Comparison of ENCODE assay signal across 15 mouse cellular contexts in genomic region chr3:101208751-101209150, GRCm38 (mm10).
"Had no signal": no experiment of that assay in that cellular context is flagged by ENCODE, and none has a peak within 500 bp of the region (broad histone marks: within the 10 kb centered on the region; RNA-seq: fewer than 3 reads in every experiment).

No protein-coding gene starts in this region.

- DNase-seq: gastrocnemius, adult 2 months; gastrocnemius, postnatal 10 days; gastrocnemius, postnatal 25 days; heart, adult 11 months; heart, adult 2 months; heart, postnatal 14 days; heart, postnatal 36 days; kidney, adult 11 months; kidney, adult 2 months; kidney, adult 9 months; kidney, postnatal 14 days; kidney, postnatal 36 days; layer of hippocampus, adult 9-11 months; layer of hippocampus, postnatal 36 days; left cerebral cortex, postnatal 4 days had no signal
